Mouse (Mus musculus) neural tube, embryonic 13.5 days (tissue): Measurements from ENCODE around the gene Krtap16-1. TPM values are rescaled to one million over a fixed set of nuclear protein-coding genes. Genes with fewer than 3 reads are reported as not detected.
A peak's percentile ranks its signal among the peaks of the same experiment; 100 is the strongest.

Experiments used
- ATAC-seq: fragments of 200-750 bp; cut with Nextera tagmentation; 2 replicates; pipeline ENCODE4 v1.8.0; 2017; ENCODE audit warnings: low read depth, mild to moderate bottlenecking, moderate TSS enrichment, moderate library complexity
- H3K27ac ChIP-seq: fragments of 300-500 bp; sonication (generic); replicated peaks from 2 replicates; pipeline ENCODE4 v1.5.1; 2015; ENCODE audit warnings: moderate library complexity, mild to moderate bottlenecking, inconsistent platforms
- H3K27me3 ChIP-seq: fragments of 300-500 bp; sonication (generic); 2 replicates; pipeline ENCODE4 v1.6.1; 2015; ENCODE audit warnings: mild to moderate bottlenecking, inconsistent platforms
- H3K36me3 ChIP-seq: fragments of 300-500 bp; sonication (generic); 2 replicates; pipeline ENCODE4 v1.6.1; 2015; ENCODE audit warnings: mild to moderate bottlenecking, inconsistent platforms
- H3K4me1 ChIP-seq: fragments of 300-500 bp; sonication (generic); replicated peaks from 2 replicates; pipeline ENCODE4 v1.6.1; 2015; ENCODE audit warnings: inconsistent platforms
- H3K4me2 ChIP-seq: fragments of 300-500 bp; sonication (generic); 2 replicates; pipeline ENCODE4 v1.6.1; 2015; ENCODE audit warnings: inconsistent platforms, mild to moderate bottlenecking, moderate library complexity
- H3K4me3 ChIP-seq: fragments of 300-500 bp; sonication (generic); 2 replicates; pipeline ENCODE4 v1.5.1; 2015; ENCODE audit warnings: mild to moderate bottlenecking, inconsistent platforms
- H3K9ac ChIP-seq: fragments of 300-500 bp; sonication (generic); 2 replicates; pipeline ENCODE4 v1.6.1; 2015; ENCODE audit warnings: moderate library complexity, mild to moderate bottlenecking, inconsistent platforms
- H3K9me3 ChIP-seq: fragments of 300-500 bp; sonication (generic); 2 replicates; pipeline ENCODE4 v1.6.1; 2016; ENCODE audit warnings: inconsistent platforms
- WGBS: fragments of 180-500 bp; shearing (Covaris S2); methylation state at CpG from one replicate; pipeline ENCODE4 v1.1.7; 2015; 5-methylcytosine and 5-hydroxymethylcytosine counted together
- polyA plus RNA-seq: library from polyadenylated mRNA; unstranded; fragments of >200 nt; fragmentation: Nextera tagmentation; extraction: Ambion mirVana; gene quantifications from 2 replicates; pipeline ENCODE4 v1.2.1, GENCODE M21; 2015

Gene Krtap16-1
- polyA plus RNA-seq = not detected in 2 replicates

DNA sequence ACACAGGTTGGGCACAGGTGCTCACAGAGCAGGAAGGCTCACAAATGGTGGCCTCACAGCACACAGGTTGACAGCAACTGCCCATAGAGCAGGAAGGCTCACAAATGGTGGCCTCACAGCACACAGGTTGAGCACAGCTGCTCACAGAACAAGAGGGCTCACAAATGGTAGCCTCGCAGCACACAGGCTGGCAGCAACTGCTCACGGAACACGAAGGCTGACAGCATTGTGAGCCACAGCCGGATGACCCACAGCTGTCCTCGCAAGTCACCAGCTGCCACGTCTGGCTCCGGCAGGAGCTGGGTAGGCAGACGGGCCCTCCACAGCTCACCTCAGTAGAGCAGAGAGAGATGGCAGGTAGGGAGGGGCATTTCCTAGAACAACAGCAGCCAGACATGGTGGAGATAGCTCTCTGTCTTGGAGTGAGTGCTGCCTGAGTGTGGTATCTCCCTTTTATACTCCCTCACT lies at the start of gene Krtap16-1:
Gene Krtap16-1 (minus strand): TSS at position 418 of the 468 bp plus-strand sequence.
- peaks cover 6% of the 10 kb centered on the region; the same call in 1 of the 2 replicates for H3K4me1 ChIP-seq
- 77% methylated on average over 8 of the region's 8 CpGs for WGBS
- no peak within 1 kb of the TSS for H3K9ac ChIP-seq
- H3K4me3 ChIP-seq = no peak within 1 kb of the TSS
- 0 out of 2 replicates have a peak, but pooled peaks have one; percentile 15 for ATAC-seq
- H3K9me3 ChIP-seq = no peaks in the 10 kb centered on the region
- H3K36me3 ChIP-seq = no peaks in the 10 kb centered on the region
- H3K27me3 ChIP-seq = no peaks in the 10 kb centered on the region
- 0 out of 2 replicates have a peak within 1 kb of the TSS, but pooled peaks have one; percentile 38 for H3K27ac ChIP-seq
- 0 out of 2 replicates have a peak within 1 kb of the TSS, but pooled peaks have one; percentile 7 for H3K4me2 ChIP-seq

DNA sequence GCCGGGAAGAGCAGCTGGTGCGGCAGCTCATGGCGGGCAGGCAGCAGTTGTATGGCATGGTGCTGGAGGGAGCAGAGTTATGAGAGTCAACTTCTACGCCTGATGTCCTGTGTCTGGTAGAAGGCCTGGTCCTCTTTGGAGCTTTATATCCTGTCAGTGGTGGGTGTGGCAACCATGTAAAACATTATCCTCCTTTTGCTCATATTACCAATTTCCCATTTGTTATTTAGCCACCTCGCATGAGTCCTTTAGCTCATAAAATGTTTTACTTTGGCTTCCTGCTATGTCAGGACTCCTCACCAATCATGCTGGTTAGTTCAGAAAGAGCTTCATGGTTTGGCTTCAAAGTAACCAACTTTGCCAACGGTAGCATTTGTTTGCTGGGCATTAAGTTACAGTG lies 43.4 kb upstream of the Krtap16-1 start, which contains the start of gene Krt33b:
Gene Krt33b (minus strand): TSS at position 101 of the 400 bp plus-strand sequence.
- 92% methylated on average over 6 of the region's 6 CpGs for WGBS
- no peak within 1 kb of the TSS for H3K4me2 ChIP-seq

DNA sequence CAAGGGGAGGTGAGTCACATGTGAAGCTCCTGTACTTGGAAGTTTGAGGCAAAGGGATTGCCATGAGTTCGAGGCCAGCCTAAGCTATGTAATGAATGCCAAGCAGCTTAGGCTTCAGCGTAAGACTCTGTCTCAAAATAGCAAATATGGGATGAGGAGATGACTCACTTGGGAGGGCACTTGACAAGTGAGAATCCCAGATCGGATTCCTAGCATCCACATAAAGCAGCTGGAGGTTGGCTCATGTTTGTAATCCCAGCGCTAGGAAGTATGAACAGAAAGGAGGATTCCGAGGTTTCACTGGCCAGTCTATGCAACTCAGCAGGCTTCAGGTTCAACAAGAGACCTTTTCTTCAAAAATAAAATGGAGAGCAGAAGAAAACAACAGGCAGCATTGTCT lies 35.0 kb upstream of the Krtap16-1 start:
- H3K9ac ChIP-seq = no peak overlapping the region
- no peak overlapping the region for H3K4me2 ChIP-seq
- H3K36me3 ChIP-seq = no peaks in the 10 kb centered on the region
- no peak for ATAC-seq
- H3K27me3 ChIP-seq = no peaks in the 10 kb centered on the region
- 74% methylated on average over 5 of the region's 5 CpGs for WGBS
- H3K4me3 ChIP-seq = no peak overlapping the region
- H3K4me1 ChIP-seq = no peaks in the 10 kb centered on the region
- no peaks in the 10 kb centered on the region for H3K9me3 ChIP-seq
- H3K27ac ChIP-seq = no peak overlapping the region

More for the DNA sequence above, 43.4 kb upstream of the Krtap16-1 start, which contains the start of gene Krt33b:
- Histone ChIP-seq H3K27ac (no peak within 1 kb of the TSS), H3K36me3 (no peaks in the 10 kb centered on the region), H3K9me3 (no peaks in the 10 kb centered on the region), H3K4me1 (no peaks in the 10 kb centered on the region), H3K9ac (no peak within 1 kb of the TSS), H3K27me3 (no peaks in the 10 kb centered on the region), H3K4me3 (no peak within 1 kb of the TSS)
- ATAC-seq = no peak

DNA sequence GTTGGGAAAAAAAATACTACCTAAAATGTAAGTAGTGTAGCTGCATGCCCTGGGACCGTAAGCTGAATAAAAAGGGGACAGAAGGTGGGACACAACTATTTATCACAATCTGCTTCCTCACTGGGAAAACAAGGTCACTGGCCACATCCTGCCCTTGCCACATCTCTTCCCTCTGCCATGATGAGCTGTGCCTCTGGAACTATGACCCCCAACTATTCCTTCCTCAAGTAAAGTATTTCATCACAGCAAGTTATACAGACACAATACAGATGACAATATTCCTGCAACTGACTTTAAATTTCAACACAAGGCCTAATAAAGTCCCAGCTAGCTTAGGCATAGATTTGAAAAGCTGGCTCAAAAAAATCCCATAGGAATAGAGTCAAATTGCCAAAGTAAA lies 33.1 kb upstream of the Krtap16-1 start:
- Histone ChIP-seq H3K27ac (no peak overlapping the region), H3K4me1 (no peaks in the 10 kb centered on the region), H3K9ac (no peak overlapping the region), H3K4me2 (no peak overlapping the region), H3K27me3 (no peaks in the 10 kb centered on the region), H3K9me3 (no peaks in the 10 kb centered on the region), H3K36me3 (no peaks in the 10 kb centered on the region), H3K4me3 (no peak overlapping the region)
- no peak for ATAC-seq
- 88% methylated on average over 1 of the region's 1 CpGs for WGBS

DNA sequence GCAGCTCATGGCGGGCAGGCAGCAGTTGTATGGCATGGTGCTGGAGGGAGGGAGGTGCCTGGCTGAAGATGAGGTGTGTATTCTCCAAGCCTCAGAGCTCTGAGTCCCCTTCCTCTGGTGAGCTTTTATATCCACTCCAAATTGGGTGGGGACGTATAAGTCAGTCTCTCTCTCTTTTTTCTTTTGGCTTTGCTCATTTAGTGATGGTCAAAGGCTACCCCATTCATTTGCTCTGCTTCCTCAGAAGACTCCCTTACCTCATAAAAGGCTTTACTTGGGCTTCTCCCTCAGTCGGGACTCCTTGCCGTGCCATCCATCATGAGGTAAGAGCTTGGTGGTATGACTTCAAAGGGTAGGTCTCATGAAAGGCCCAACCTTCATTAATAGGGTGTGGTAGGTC lies 29.7 kb upstream of the Krtap16-1 start, which contains the start of gene Krt33a:
Gene Krt33a (minus strand): TSS at position 101 of the 400 bp plus-strand sequence.
- 68% methylated on average over 4 of the region's 4 CpGs for WGBS
- Histone ChIP-seq H3K27ac (no peak within 1 kb of the TSS), H3K9ac (no peak within 1 kb of the TSS), H3K4me2 (no peak within 1 kb of the TSS), H3K27me3 (no peaks in the 10 kb centered on the region), H3K36me3 (no peaks in the 10 kb centered on the region), H3K4me1 (no peaks in the 10 kb centered on the region), H3K4me3 (no peak within 1 kb of the TSS), H3K9me3 (no peaks in the 10 kb centered on the region)
- ATAC-seq = no peak

DNA sequence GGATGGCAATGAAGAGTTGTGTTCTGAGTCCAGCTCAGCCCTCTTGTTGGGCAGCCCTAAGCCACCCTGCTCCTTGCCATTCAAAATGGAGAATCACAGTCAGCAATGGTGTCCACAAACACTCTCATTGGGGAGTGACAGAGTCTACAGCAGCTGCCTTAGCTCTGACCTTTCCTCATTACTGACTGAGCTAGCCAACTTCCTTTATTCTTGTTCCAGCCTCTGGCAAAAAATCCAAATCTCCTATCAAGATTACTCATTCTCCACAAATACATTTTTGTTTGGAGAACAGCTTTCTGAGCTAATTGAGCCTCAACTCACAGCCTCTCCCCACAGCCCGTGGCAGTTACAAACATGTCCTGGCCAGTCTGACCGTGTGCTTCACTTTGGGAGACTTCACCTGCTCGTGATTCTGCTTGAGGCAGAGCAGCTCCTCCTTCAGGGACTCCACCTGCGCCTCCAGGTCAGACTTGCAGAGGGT lies 27.3 kb upstream of the Krtap16-1 start:
- Histone ChIP-seq H3K9me3 (no peaks in the 10 kb centered on the region), H3K4me1 (no peaks in the 10 kb centered on the region), H3K9ac (no peak overlapping the region), H3K27ac (no peak overlapping the region), H3K36me3 (no peaks in the 10 kb centered on the region), H3K27me3 (no peaks in the 10 kb centered on the region), H3K4me3 (no peak overlapping the region), H3K4me2 (no peak overlapping the region)
- WGBS = 88% methylated on average over 4 of the region's 4 CpGs
- ATAC-seq = no peak

DNA sequence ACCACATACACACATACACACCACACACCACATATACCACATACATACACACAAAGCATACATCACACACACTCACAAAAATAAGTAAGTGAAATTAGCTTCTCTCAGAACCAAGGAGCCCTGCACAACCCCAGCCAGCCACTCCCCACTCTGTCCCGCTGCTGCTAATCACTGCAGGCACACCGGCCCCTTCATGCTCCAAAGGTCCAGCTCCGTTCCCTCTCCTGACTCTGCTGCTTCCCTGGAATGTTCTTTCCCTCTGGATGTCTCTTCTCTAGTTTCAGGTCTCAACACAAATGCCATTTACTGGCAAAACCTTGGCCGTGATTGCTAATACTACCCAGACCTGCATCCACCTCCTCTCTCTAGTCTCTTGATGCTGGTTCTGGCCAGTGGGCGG lies 24.3 kb upstream of the Krtap16-1 start:
- H3K9ac ChIP-seq = no peak overlapping the region
- no peaks in the 10 kb centered on the region for H3K9me3 ChIP-seq
- H3K36me3 ChIP-seq = no peaks in the 10 kb centered on the region
- H3K4me3 ChIP-seq = no peak overlapping the region
- ATAC-seq = no peak
- 85% methylated on average over 5 of the region's 5 CpGs for whole genome bisulfite sequencing
- H3K27me3 ChIP-seq = no peaks in the 10 kb centered on the region
- H3K27ac ChIP-seq = no peak overlapping the region
- H3K4me1 ChIP-seq = no peaks in the 10 kb centered on the region
- no peak overlapping the region for H3K4me2 ChIP-seq

DNA sequence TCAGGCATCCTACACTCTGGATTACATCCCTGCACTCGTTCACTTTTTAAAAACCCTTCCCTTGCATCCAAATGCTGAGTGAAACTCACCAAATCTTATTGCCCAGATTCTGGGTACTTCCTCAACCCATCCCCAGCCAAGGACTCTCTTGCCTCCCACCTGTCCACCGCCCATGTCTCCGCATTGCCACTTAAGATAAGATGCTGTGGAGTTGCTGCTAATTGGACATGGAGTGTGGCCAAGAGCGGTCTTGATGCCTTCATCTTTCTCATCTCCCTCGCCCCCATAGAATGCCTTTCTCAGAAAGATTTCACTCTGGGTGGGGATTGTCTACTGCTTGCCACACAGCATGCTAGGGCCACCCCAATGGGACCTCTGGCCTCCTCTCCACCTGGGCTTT lies 21.9 kb upstream of the Krtap16-1 start:
- H3K4me3 ChIP-seq = no peak overlapping the region
- no peaks in the 10 kb centered on the region for H3K9me3 ChIP-seq
- H3K9ac ChIP-seq = no peak overlapping the region
- no peak for ATAC-seq
- no peak overlapping the region for H3K4me2 ChIP-seq
- H3K4me1 ChIP-seq = no peaks in the 10 kb centered on the region
- H3K36me3 ChIP-seq = no peaks in the 10 kb centered on the region
- H3K27me3 ChIP-seq = no peaks in the 10 kb centered on the region
- no peak overlapping the region for H3K27ac ChIP-seq
- WGBS = 89% methylated on average over 5 of the region's 5 CpGs

DNA sequence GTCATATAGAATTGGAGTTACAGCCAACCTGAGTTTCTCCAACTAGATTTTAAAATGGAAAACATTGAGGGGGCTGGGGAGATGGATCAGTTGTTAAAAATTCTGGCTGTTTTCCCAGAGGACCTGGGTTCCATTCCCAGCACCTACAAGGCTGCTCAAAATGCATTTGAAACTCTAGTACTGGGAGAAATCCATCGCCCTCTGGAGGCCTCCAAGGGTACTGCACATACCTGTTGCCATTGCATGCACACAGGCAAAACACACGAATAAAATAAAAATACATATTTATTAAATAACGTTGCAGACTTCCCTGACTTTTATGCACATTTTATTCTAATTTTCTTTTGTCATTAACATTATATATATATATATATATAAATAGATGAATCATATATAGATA lies 20.2 kb upstream of the Krtap16-1 start:
- ATAC-seq = no peak
- Histone ChIP-seq H3K9me3 (no peaks in the 10 kb centered on the region), H3K27me3 (no peaks in the 10 kb centered on the region), H3K36me3 (no peaks in the 10 kb centered on the region), H3K4me3 (no peak overlapping the region), H3K27ac (no peak overlapping the region), H3K9ac (no peak overlapping the region), H3K4me2 (no peak overlapping the region), H3K4me1 (no peaks in the 10 kb centered on the region)
- 52% methylated on average over 3 of the region's 3 CpGs for WGBS

DNA sequence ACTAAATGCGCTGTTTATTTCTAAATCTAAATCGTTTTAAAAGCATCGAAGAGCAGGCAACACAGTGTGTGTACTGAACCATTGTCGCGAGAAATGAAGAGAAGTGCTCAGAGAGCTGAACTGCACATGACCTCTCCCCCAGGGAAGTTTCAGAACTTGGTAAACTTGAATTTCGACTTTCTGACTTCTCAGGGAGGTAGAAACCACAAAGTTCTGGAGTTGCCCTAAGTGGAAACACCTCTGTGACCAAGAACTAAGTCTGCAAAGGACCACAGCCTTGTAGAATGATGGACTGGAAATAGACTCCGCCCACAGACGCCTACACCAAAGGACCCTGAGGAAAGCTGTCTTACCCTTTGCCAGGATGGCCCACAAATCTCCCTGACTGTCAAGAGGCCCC lies 19.5 kb upstream of the Krtap16-1 start:
- Histone ChIP-seq H3K27ac (no peak overlapping the region), H3K4me3 (no peak overlapping the region), H3K27me3 (no peaks in the 10 kb centered on the region), H3K9ac (no peak overlapping the region), H3K9me3 (no peaks in the 10 kb centered on the region), H3K4me2 (no peak overlapping the region), H3K4me1 (no peaks in the 10 kb centered on the region), H3K36me3 (no peaks in the 10 kb centered on the region)
- 90% methylated on average over 8 of the region's 8 CpGs for WGBS
- no peak for ATAC-seq

DNA sequence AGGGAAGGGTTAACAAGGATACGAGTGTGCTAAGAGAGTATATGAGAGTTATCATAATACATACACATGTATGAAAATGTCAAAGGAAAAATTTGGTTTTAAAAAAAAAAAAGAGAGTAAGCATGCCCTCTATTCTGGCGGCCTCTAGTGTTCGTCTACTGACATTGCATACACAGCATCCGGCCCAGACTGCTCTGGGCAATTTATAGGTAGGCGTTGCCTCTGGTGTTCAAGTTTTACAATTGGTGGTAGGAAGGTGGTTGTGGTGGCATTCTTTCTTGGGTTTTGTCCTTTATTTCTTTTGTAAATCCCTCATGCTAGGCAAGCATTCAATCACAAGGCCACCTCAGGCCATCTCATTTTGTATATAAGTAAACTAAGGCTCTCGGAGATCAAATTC lies 18.4 kb upstream of the Krtap16-1 start:
- WGBS = 19% methylated on average over 6 of the region's 6 CpGs
- no peak overlapping the region for H3K4me3 ChIP-seq

DNA sequence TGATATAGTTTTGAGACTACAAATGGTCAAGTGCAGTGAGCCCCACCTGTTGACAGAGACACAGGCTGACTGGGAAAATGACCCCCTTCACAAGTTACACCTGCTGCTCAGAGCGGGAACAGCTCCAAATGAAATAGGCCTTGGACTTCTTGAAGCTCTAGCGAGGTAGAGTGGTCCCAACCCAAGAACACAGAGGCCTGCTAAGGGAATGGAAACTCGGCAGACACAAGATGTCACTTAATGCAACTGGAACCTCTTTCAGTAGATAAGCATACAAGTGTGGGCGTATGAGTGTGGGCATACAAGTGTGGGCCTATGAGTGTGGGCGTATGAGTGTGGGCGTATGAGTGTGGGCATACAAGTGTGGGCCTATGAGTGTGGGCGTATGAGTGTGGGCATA lies 12.7 kb upstream of the Krtap16-1 start:
- Histone ChIP-seq H3K9ac (no peak overlapping the region), H3K27ac (no peak overlapping the region), H3K4me2 (no peak overlapping the region), H3K4me3 (no peak overlapping the region), H3K36me3 (no peaks in the 10 kb centered on the region), H3K27me3 (peaks cover 12% of the 10 kb centered on the region), H3K4me1 (no peaks in the 10 kb centered on the region), H3K9me3 (no peaks in the 10 kb centered on the region)
- no peak for ATAC-seq
- WGBS = 92% methylated on average over 7 of the region's 7 CpGs

More for the DNA sequence above, 18.4 kb upstream of the Krtap16-1 start:
- H3K27me3 ChIP-seq = no peaks in the 10 kb centered on the region
- no peak overlapping the region for H3K9ac ChIP-seq
- no peak overlapping the region for H3K4me2 ChIP-seq
- no peaks in the 10 kb centered on the region for H3K9me3 ChIP-seq
- H3K4me1 ChIP-seq = no peaks in the 10 kb centered on the region
- no peak for ATAC-seq
- H3K36me3 ChIP-seq = no peaks in the 10 kb centered on the region
- no peak overlapping the region for H3K27ac ChIP-seq

DNA sequence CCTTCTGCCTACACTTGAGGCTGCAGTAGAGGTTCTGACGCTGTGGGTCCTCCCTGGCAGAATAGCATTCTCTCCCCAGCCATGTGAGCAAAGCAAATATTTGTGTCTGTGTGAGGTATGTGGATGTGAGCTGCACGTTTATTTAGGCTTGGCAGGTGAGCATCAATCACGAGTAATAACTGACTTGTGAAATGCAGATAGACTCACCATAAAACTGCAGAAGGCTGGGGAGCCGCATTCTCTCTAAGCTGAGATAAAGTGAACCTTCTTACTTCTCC lies 7.9 kb upstream of the Krtap16-1 start:
- H3K4me3 ChIP-seq = no peak overlapping the region
- peaks cover 28% of the 10 kb centered on the region for H3K27me3 ChIP-seq
- H3K4me1 ChIP-seq = peaks cover 7% of the 10 kb centered on the region; the same call in 1 of the 2 replicates
- 53% methylated on average over 4 of the region's 4 CpGs for WGBS
- H3K36me3 ChIP-seq = no peaks in the 10 kb centered on the region
- no peak overlapping the region for H3K27ac ChIP-seq
- H3K9ac ChIP-seq = no peak overlapping the region
- ATAC-seq = no peak
- H3K4me2 ChIP-seq = no peak overlapping the region
- no peaks in the 10 kb centered on the region for H3K9me3 ChIP-seq
